Mouse (Mus musculus) neutrophil, adult 5-6 weeks (primary cell): ENCODE data around the gene Tatdn3. TPM values are rescaled to one million over a fixed set of nuclear protein-coding genes. Genes with fewer than 3 reads are reported as not detected.

ENCODE experiments used
- ATAC-seq: fragments of 151-379, 151-347 bp; 2 replicates; pipeline ENCODE4 v1.8.0; 2017; ENCODE audit warnings: mild to moderate bottlenecking, moderate TSS enrichment; ENCODE audit not compliant: insufficient number of reproducible peaks, poor library complexity, low FRiP score, severe bottlenecking; ENCODE audit errors: extremely low read depth
- total RNA-seq: library from RNA; stranded (forward); fragments of 200-1000 nt; gene quantifications from 2 replicates; pipeline ENCODE4 v1.2.3, GENCODE M21; 2017

Gene Tatdn3
- total RNA-seq, 1 experiment from 2014 or later, result 10.2 TPM

- peak; percentile 51; the same call in 1 of the 2 replicates for ATAC-seq
These were observed 22.3 kb upstream of the Tatdn3 start for GRCm38 (mm10) chr1:191084951-191085559.

GRCm38 (mm10) chr1:191083230-191083629 lies 20.5 kb upstream of the Tatdn3 start:
- no peak for ATAC-seq

DNA sequence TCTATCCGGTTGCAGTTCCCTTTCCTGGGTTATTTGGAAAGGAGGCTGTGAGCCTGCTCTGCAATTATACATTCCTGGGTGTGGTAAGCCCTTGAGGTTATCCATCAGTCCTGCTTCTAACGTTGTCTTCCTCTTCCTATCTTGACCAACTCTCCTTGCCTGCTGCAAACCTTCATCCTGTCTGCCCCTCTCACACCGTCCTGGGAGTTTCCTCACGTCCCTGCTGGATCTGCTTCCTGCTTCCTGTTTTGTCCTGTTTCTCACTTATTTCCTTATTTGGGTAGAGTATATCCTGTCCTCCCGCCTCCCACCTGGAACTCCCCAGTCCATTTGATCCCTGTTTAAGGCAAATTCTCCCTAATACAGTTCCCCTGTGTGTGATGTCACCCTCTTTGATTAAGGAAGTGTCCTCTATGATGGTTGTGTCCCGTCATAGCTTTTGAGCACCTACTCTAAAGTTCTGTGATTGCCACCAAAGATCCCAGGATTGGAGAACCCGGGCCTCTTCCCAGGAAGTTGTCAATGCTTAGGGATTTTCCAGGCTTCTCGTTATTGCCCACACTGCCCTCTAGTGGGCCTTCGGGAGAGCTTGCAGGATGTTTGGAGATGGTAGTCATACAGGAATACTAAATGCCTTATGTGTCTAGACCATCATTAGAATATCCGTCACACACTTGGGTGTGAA lies 12.6 kb upstream of the Tatdn3 start:
- no peak for ATAC-seq

GRCm38 (mm10) chr1:191073486-191073885 lies 10.8 kb upstream of the Tatdn3 start:
- ATAC-seq, result no peak

- peak; percentile 76 for ATAC-seq
These were observed 10.3 kb upstream of the Tatdn3 start for GRCm38 (mm10) chr1:191073001-191073400.

- no peak for ATAC-seq
These were observed 9.7 kb upstream of the Tatdn3 start for GRCm38 (mm10) chr1:191072329-191072913.

DNA sequence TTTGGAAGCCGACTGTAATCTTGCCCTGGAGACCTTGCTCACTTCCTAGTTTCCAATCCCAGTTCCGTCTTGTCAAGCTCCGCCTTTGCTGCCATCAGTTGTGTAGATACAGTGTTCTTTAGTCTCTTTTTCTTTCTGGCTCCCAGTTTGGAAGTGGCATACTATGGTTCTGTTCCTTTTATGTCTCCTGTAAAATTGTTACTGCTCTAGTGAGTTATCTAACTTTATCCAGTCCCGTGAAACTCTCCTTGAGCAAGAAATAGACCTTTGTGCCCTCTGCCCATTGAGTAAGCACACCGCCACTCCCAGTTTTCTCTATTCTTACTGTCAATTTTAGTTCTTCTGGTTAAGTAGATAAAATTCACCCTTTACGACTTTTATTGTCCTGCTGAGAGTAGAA lies 8.9 kb upstream of the Tatdn3 start:
- no peak for ATAC-seq

DNA sequence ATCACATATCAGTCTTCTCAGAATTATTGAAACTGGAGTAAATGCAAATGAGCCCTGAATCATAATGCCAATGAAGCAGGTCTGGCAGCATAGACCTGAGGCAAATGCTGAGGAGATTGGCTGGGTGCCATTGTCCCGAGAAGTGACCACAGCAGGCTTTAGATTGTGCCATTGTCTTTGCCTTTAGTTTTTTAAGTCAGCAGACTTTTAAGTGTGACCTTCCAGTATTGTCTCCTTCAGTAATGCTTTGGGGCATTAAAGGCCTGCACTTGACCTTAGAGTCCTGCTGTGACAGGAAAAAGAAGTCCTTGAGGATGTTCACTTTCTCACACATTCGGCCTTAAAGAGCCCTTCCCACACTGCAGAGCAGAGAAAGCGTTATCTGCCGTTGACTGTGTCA lies 7.5 kb upstream of the Tatdn3 start:
- no peak for ATAC-seq

DNA sequence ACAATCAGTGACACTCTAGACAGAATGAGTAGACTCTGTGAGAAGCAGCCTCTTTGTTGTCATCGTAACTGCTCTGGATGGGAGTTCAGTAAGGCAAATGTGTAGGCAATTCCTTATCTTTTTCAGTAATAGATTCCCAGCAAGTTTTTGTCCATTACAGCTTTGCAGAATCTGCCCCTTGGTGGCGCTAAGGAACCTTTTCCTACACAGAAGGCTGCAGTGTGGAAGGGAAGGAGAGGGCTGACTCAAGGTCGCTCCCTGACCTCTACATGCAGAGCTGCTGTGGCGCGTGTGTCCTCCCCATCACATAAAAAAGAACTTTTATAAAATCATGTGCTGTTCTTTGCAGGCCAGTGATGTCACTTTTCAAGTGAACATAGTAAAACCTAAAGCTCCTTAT lies 5.6 kb upstream of the Tatdn3 start:
- no peak for ATAC-seq

- no peak for ATAC-seq
These were observed 2.5 kb upstream of the Tatdn3 start for GRCm38 (mm10) chr1:191065188-191065587.

GRCm38 (mm10) chr1:191064535-191064934 lies 1.8 kb upstream of the Tatdn3 start:
- no peak for ATAC-seq

DNA sequence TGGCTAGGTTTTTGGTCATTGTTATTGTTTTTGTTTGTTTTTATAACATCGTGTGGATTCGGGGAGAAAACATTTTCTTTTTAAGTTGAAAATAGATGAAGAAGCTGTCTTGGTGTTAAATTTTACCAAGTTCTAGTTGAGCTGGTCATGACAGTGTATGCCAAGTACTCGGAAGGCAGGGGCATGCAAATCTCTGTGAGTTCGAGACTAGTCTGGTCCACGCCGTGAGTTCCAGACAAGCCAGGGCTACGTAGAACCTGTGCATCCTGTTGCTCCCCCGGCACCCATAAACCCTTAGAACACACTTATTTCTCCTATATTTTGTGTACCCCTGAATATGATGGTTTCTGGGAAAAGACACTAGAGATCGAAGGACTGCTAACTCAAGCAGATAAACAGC lies 968 bp upstream of the Tatdn3 start:
- ATAC-seq, result no peak

- ATAC-seq, result no peak
These were observed 421 bp downstream of the Tatdn3 start for GRCm38 (mm10) chr1:191062241-191062780.

DNA sequence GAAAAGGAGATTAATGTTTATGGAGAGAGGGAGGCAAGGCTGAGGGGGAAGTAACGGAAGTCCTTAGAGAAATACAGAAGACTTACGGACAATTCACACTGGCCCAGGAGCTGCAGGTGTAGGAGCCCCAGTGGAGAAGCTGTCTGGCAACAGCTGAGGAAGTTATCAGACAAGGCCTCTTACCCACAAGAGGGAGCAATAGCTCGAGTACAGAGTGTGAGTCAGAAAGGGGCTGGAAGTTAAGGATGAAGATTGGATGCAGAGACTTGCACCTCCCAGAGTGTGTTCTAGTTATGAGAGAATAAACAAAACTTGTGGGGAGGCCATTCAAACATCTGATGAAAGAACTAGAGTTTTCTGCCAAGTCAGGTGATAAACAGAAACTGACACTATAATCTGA lies 5.3 kb downstream of the Tatdn3 start:
- no peak for ATAC-seq

DNA sequence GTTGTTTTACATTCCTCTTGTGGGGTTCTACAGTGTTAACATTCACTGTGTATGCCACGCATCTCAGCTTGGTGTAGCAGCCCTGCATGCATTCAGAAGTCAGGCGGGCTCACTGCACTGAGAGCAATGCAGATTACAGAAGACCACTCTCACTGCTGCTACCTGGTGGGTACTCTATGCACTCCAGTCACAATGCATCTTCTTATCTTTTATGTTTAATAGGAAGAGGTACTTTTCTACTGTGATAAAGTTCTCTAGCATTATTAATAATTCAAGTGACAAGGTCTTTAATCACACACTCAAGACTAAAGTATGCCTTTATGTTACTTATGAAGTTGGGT lies 7.2 kb downstream of the Tatdn3 start:
- ATAC-seq, result no peak

DNA sequence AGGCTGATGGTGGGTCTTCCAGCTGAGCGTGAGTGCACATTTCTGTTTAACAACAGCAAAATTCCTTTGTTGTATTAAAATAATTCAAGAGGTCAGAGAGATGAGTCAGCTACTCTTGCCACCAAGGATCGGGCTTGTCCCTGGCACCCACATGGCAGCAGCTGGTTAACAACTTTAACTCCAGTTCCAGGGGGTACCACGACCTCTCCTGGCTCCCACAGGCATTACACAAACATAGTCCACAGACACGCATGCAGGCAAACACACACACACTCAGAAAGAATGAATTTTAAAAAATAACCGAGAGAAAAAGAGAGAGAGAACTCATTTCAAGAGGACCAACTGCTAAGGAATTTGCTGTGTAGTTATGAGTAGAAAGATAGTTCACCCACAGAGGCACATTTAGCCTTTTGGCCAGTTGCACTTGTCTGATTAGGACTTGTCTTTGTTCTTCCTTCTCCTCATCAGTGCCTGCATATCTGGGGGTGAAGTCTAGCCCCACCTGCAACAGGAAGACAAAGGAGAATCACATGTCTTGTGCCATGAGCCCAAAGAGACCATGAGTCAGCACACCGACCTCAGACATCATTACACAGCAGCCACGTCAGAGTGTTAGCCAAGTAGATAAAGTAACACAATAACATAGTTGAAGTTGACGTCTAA lies 7.7 kb downstream of the Tatdn3 start:
- no peak for ATAC-seq

DNA sequence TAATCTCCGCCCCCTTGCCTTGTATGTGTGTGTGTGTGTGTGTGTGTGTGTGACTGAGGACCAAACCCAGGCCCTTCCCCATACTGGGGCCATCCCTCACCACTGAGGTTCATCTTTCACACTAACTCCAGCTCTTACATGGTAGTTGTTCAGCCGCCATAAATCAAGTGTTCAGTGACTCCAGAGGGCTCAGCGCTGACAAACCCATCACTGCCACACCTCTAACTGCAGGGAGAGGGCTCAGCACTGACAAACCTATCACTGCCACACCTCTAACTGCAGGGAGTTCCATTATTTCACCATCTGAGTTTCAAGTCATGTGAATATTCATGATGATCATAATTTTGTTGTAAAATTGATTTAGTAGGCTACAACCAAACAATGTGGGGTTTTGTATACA lies 9.2 kb downstream of the Tatdn3 start:
- ATAC-seq, result no peak

- ATAC-seq, result no peak
These were observed 16.4 kb downstream of the Tatdn3 start for GRCm38 (mm10) chr1:191046231-191046824.

DNA sequence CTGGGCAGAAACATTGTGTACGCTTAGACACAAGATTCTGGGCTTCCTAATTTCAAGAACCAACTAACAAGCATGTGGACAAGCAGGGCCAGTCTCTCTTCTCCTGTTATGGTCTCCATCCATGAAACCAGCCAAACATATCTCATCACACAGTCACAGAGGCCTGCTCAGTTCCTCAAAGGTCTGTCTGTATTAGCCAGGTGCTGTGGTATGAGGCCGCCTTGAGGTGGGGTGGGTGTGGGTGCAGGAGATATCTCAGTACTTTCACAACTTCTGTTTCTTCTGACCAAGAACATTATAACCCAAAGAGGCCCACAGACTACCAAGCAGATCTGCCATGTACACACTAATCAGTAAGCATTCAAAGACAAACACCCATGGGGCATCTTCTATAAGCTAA lies 17.5 kb downstream of the Tatdn3 start:
- ATAC-seq, result no peak
